Mouse (Mus musculus) hindbrain, embryonic 16.5 days (tissue): Measurements from ENCODE around the gene Rbl1. TPM values are rescaled to one million over a fixed set of nuclear protein-coding genes. Genes with fewer than 3 reads are reported as not detected.
A peak's percentile ranks its signal among the peaks of the same experiment; 100 is the strongest.
"Not testable (repeated sequence)": the region's sequence is repeated elsewhere in the genome, so short reads cannot be mapped to it uniquely, and the experiment has no call there.

Experiments
- ATAC-seq: fragments of 200-750 bp; cut with Nextera tagmentation; 2 replicates; pipeline ENCODE4 v1.8.0; 2017; ENCODE audit warnings: moderate TSS enrichment, moderate library complexity
- H3K27ac ChIP-seq: fragments of 300-500 bp; sonication (generic); 2 replicates; pipeline ENCODE4 v1.5.1; 2014; ENCODE audit warnings: low read depth, mild to moderate bottlenecking, control low read depth, low read length, moderate library complexity
- H3K27me3 ChIP-seq: fragments of 300-500 bp; sonication (generic); replicated peaks from 2 replicates; pipeline ENCODE4 v1.6.1; 2014; ENCODE audit warnings: low read length; ENCODE audit not compliant: control insufficient read depth, insufficient read depth
- H3K36me3 ChIP-seq: fragments of 300-500 bp; sonication (generic); 2 replicates; pipeline ENCODE4 v1.6.1; 2014; ENCODE audit warnings: mild to moderate bottlenecking, low read length, moderate library complexity, mixed read lengths; ENCODE audit not compliant: control insufficient read depth, insufficient read depth
- H3K4me1 ChIP-seq: fragments of 300-500 bp; sonication (generic); 2 replicates; pipeline ENCODE4 v1.6.1; 2014; ENCODE audit warnings: low read depth, low read length; ENCODE audit not compliant: control insufficient read depth, insufficient read depth
- H3K4me2 ChIP-seq: fragments of 300-500 bp; sonication (generic); 2 replicates; pipeline ENCODE4 v1.6.1; 2014; ENCODE audit warnings: mild to moderate bottlenecking, low read length, control low read depth, moderate library complexity
- H3K4me3 ChIP-seq: fragments of 300-500 bp; sonication (generic); 2 replicates; pipeline ENCODE4 v1.5.1; 2014; ENCODE audit warnings: mild to moderate bottlenecking, low read length, control low read depth, moderate library complexity
- H3K9ac ChIP-seq: fragments of 300-500 bp; sonication (generic); 2 replicates; pipeline ENCODE4 v1.6.1; 2014; ENCODE audit warnings: low read depth, mild to moderate bottlenecking, control low read depth, low read length, moderate library complexity
- H3K9me3 ChIP-seq: fragments of 300-500 bp; sonication (generic); 2 replicates; pipeline ENCODE4 v1.6.1; 2014; ENCODE audit warnings: mild to moderate bottlenecking, low read length, moderate library complexity; ENCODE audit not compliant: control insufficient read depth
- WGBS: fragments of 180-500 bp; shearing (Covaris S2); extraction: QIAGEN DNeasy Blood & Tissue Kit; methylation state at CpG from one replicate; pipeline ENCODE4 v1.1.7; 2014; 5-methylcytosine and 5-hydroxymethylcytosine counted together
- polyA plus RNA-seq: library from polyadenylated mRNA; unstranded; fragments of >200 nt; fragmentation: Nextera tagmentation; extraction: Ambion mirVana; gene quantifications from 2 replicates; pipeline ENCODE4 v1.2.1, GENCODE M21; 2015

The Rbl1 gene
- polyA plus RNA-seq, 1 experiment from 2014 or later: 4.7 TPM

GRCm38 (mm10) chr2:157176248-157176647 is 28.1 kb downstream of the Rbl1 start:
- H3K9me3 ChIP-seq: no peaks in the 10 kb centered on the region
- H3K4me3 ChIP-seq: no peak overlapping the region
- H3K27ac ChIP-seq: no peak overlapping the region
- no peaks in the 10 kb centered on the region for H3K4me1 ChIP-seq
- H3K36me3 ChIP-seq: 0 out of 2 replicates have a peak, but pooled peaks cover 2% of the 10 kb centered on the region
- no peak overlapping the region for H3K4me2 ChIP-seq
- ATAC-seq: no peak
- no peaks in the 10 kb centered on the region for H3K27me3 ChIP-seq
- no peak overlapping the region for H3K9ac ChIP-seq
- 95% methylated on average over 3 of the region's 3 CpGs for WGBS

GRCm38 (mm10) chr2:157174416-157174815 is 29.9 kb downstream of the Rbl1 start:
- no peaks in the 10 kb centered on the region for H3K27me3 ChIP-seq
- no peak overlapping the region for H3K9ac ChIP-seq
- WGBS: 78% methylated on average over 5 of the region's 5 CpGs
- H3K4me2 ChIP-seq: no peak overlapping the region
- no peak overlapping the region for H3K27ac ChIP-seq
- no peak overlapping the region for H3K4me3 ChIP-seq
- 0 out of 2 replicates have a peak, but pooled peaks cover 2% of the 10 kb centered on the region for H3K36me3 ChIP-seq
- ATAC-seq: no peak
- H3K9me3 ChIP-seq: no peaks in the 10 kb centered on the region
- no peaks in the 10 kb centered on the region; the same call in 1 of the 2 replicates for H3K4me1 ChIP-seq

GRCm38 (mm10) chr2:157173555-157173954 is 30.8 kb downstream of the Rbl1 start:
- WGBS: 97% methylated on average over 6 of the region's 6 CpGs
- no peak for ATAC-seq

GRCm38 (mm10) chr2:157172984-157173383 is 31.4 kb downstream of the Rbl1 start:
- Histone ChIP-seq H3K27ac (no peak overlapping the region), H3K4me2 (no peak overlapping the region), H3K4me3 (no peak overlapping the region), H3K9me3 (no peaks in the 10 kb centered on the region), H3K36me3 (0 out of 2 replicates have a peak, but pooled peaks cover 2% of the 10 kb centered on the region), H3K4me1 (no peaks in the 10 kb centered on the region; the same call in 1 of the 2 replicates), H3K9ac (no peak overlapping the region), H3K27me3 (no peaks in the 10 kb centered on the region)
- 99% methylated on average over 6 of the region's 6 CpGs for WGBS
- no peak for ATAC-seq

More at GRCm38 (mm10) chr2:157173555-157173954, 30.8 kb downstream of the Rbl1 start:
- no peaks in the 10 kb centered on the region for H3K27me3 ChIP-seq
- no peak overlapping the region for H3K27ac ChIP-seq
- H3K36me3 ChIP-seq: 0 out of 2 replicates have a peak, but pooled peaks cover 2% of the 10 kb centered on the region
- no peaks in the 10 kb centered on the region; the same call in 1 of the 2 replicates for H3K4me1 ChIP-seq
- no peaks in the 10 kb centered on the region for H3K9me3 ChIP-seq
- H3K4me3 ChIP-seq: no peak overlapping the region
- H3K4me2 ChIP-seq: no peak overlapping the region
- H3K9ac ChIP-seq: no peak overlapping the region

- H3K27ac ChIP-seq: no peak overlapping the region
- H3K4me2 ChIP-seq: no peak overlapping the region
- H3K27me3 ChIP-seq: no peaks in the 10 kb centered on the region
- no peak overlapping the region for H3K4me3 ChIP-seq
- H3K9me3 ChIP-seq: no peaks in the 10 kb centered on the region
- WGBS: 33% methylated on average over 6 of the region's 6 CpGs
- H3K36me3 ChIP-seq: 0 out of 2 replicates have a peak, but pooled peaks cover 2% of the 10 kb centered on the region
- ATAC-seq: no peak
- H3K9ac ChIP-seq: no peak overlapping the region
- no peaks in the 10 kb centered on the region; the same call in 1 of the 2 replicates for H3K4me1 ChIP-seq
These were observed 33.7 kb downstream of the Rbl1 start for GRCm38 (mm10) chr2:157170626-157171025.

GRCm38 (mm10) chr2:157170166-157170565 is 34.2 kb downstream of the Rbl1 start:
- no peak overlapping the region for H3K27ac ChIP-seq
- H3K9ac ChIP-seq: no peak overlapping the region
- no peaks in the 10 kb centered on the region; the same call in 1 of the 2 replicates for H3K4me1 ChIP-seq
- no peaks in the 10 kb centered on the region for H3K27me3 ChIP-seq
- no peaks in the 10 kb centered on the region for H3K9me3 ChIP-seq
- 16% methylated on average over 5 of the region's 5 CpGs for WGBS
- no peak overlapping the region for H3K4me2 ChIP-seq
- H3K36me3 ChIP-seq: 0 out of 2 replicates have a peak, but pooled peaks cover 2% of the 10 kb centered on the region
- no peak overlapping the region for H3K4me3 ChIP-seq
- ATAC-seq: peak; percentile 84

GRCm38 (mm10) chr2:157166371-157167080 is 37.8 kb downstream of the Rbl1 start:
- H3K9me3 ChIP-seq: no peaks in the 10 kb centered on the region
- peaks cover 5% of the 10 kb centered on the region; the same call in 1 of the 2 replicates for H3K36me3 ChIP-seq
- 92% methylated on average over 12 of the region's 12 CpGs for WGBS
- H3K4me3 ChIP-seq: no peak overlapping the region
- no peak overlapping the region for H3K9ac ChIP-seq
- H3K4me1 ChIP-seq: no peaks in the 10 kb centered on the region; the same call in 1 of the 2 replicates
- no peak overlapping the region for H3K4me2 ChIP-seq
- no peaks in the 10 kb centered on the region for H3K27me3 ChIP-seq
- ATAC-seq: no peak
- no peak overlapping the region for H3K27ac ChIP-seq

- ATAC-seq, H3K4me1 ChIP-seq, H3K27me3 ChIP-seq, H3K9ac ChIP-seq, H3K9me3 ChIP-seq, H3K4me3 ChIP-seq, H3K4me2 ChIP-seq, H3K27ac ChIP-seq, H3K36me3 ChIP-seq: not testable (repeated sequence)
These were observed 38.8 kb downstream of the Rbl1 start for GRCm38 (mm10) chr2:157165312-157166224.

GRCm38 (mm10) chr2:157164101-157164500 is 40.2 kb downstream of the Rbl1 start:
- no peak overlapping the region for H3K4me2 ChIP-seq
- no peak overlapping the region for H3K4me3 ChIP-seq
- no peaks in the 10 kb centered on the region for H3K4me1 ChIP-seq
- 93% methylated on average over 2 of the region's 2 CpGs for WGBS
- H3K27ac ChIP-seq: no peak overlapping the region
- no peaks in the 10 kb centered on the region for H3K27me3 ChIP-seq
- H3K9ac ChIP-seq: no peak overlapping the region
- H3K9me3 ChIP-seq: no peaks in the 10 kb centered on the region
- H3K36me3 ChIP-seq: peaks cover 8% of the 10 kb centered on the region
- no peak for ATAC-seq
